Mouse (Mus musculus) heart, embryonic 12.5 days (tissue): ENCODE data around the gene Tnik. TPM values are rescaled to one million over a fixed set of nuclear protein-coding genes. Genes with fewer than 3 reads are reported as not detected.

Experiments used
- ATAC-seq: fragments of 200-750 bp; cut with Nextera tagmentation; 2 replicates; pipeline ENCODE4 v1.8.0; 2017; ENCODE audit warnings: moderate TSS enrichment, moderate library complexity; ENCODE audit not compliant: insufficient number of reproducible peaks, low FRiP score
- H3K27ac ChIP-seq: fragments of 300-500 bp; sonication (generic); 2 replicates; pipeline ENCODE4 v1.5.1; 2016; ENCODE audit warnings: mild to moderate bottlenecking, moderate library complexity; ENCODE audit not compliant: poor library complexity, severe bottlenecking
- H3K27me3 ChIP-seq: fragments of 300-500 bp; sonication (generic); replicated peaks from 2 replicates; pipeline ENCODE4 v1.6.1; 2016; ENCODE audit warnings: mild to moderate bottlenecking, moderate library complexity
- H3K36me3 ChIP-seq: fragments of 300-500 bp; sonication (generic); 2 replicates; pipeline ENCODE4 v1.6.1; 2016; ENCODE audit warnings: mild to moderate bottlenecking, moderate library complexity
- H3K4me1 ChIP-seq: fragments of 300-500 bp; sonication (generic); replicated peaks from 2 replicates; pipeline ENCODE4 v1.6.1; 2016; ENCODE audit warnings: mild to moderate bottlenecking
- H3K4me2 ChIP-seq: fragments of 300-500 bp; sonication (generic); 2 replicates; pipeline ENCODE4 v1.6.1; 2016; ENCODE audit warnings: mild to moderate bottlenecking, moderate library complexity
- H3K4me3 ChIP-seq: fragments of 300-500 bp; sonication (generic); 2 replicates; pipeline ENCODE4 v1.5.1; 2016; ENCODE audit warnings: mild to moderate bottlenecking
- H3K9ac ChIP-seq: fragments of 300-500 bp; sonication (generic); 2 replicates; pipeline ENCODE4 v1.6.1; 2016; ENCODE audit warnings: mild to moderate bottlenecking, moderate library complexity
- H3K9me3 ChIP-seq: fragments of 300-500 bp; sonication (generic); replicated peaks from 2 replicates; pipeline ENCODE4 v1.6.1; 2016; ENCODE audit warnings: mild to moderate bottlenecking, moderate library complexity
- WGBS: fragments of 180-500 bp; shearing (Covaris S2); methylation state at CpG from one replicate; pipeline ENCODE4 v1.1.7; 2016; 5-methylcytosine and 5-hydroxymethylcytosine counted together
- polyA plus RNA-seq: library from polyadenylated mRNA; unstranded; fragments of >200 nt; fragmentation: Nextera tagmentation; extraction: Ambion mirVana; gene quantifications from 2 replicates; pipeline ENCODE4 v1.2.1, GENCODE M21; 2016

Gene Tnik
- polyA plus RNA-seq, 1 experiment from 2014 or later: 10.3 TPM

DNA sequence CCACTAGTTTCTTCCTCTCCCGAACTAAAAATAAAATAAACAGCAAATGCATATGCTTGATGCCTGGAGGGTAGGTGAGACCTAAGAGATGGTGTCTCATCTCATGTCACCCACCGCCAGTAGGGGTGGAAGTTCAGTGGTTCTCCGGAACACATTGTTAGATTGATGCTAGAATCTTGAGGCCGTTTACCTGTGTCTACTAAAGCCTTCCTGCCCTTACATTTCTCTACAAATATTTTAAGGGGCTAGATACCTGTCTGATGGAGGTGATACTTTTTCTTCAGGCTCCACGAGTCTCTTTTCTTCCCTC lies 1.8 kb downstream of the Tnik start:
- no peak overlapping the region for H3K27ac ChIP-seq

DNA sequence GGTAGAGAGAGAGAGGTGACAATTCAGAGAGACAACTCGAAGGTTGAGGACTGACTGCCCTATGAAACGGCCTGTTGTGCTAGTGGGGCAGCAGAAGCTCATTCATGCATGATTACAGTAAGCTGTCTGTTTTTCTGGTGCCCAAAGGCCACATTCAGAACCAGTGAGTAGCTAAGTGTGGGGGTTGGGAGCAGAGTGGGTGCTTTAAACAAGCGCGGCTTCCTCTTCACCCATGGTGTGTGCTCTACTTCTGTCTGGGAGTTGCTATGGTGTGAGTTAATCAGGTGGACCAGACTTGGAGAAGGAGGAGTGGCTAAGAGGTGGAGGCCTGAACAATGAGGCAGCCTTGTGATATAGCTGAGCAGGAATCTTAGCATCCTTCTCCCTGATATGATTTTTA lies 2.2 kb downstream of the Tnik start:
- H3K9me3 ChIP-seq: no peaks in the 10 kb centered on the region
- H3K27me3 ChIP-seq: peaks cover 3% of the 10 kb centered on the region; the same call in 1 of the 2 replicates
- no peak for ATAC-seq
- H3K27ac ChIP-seq: no peak overlapping the region
- 0 out of 2 replicates have a peak overlapping the region, but pooled peaks have one; percentile 93 for H3K9ac ChIP-seq
- peak overlapping the region; percentile 83 for H3K4me3 ChIP-seq
- 30% methylated on average over 4 of the region's 4 CpGs for WGBS
- H3K4me2 ChIP-seq: peak overlapping the region; percentile 83
- H3K36me3 ChIP-seq: no peaks in the 10 kb centered on the region
- peaks cover 30% of the 10 kb centered on the region for H3K4me1 ChIP-seq

More for the DNA sequence above, 1.8 kb downstream of the Tnik start:
- WGBS: 33% methylated on average over 5 of the region's 5 CpGs
- peak overlapping the region; percentile 93 for H3K9ac ChIP-seq
- peak overlapping the region; percentile 83 for H3K4me3 ChIP-seq
- H3K4me2 ChIP-seq: peak overlapping the region; percentile 83
- ATAC-seq: no peak
- peaks cover 30% of the 10 kb centered on the region for H3K4me1 ChIP-seq
- no peaks in the 10 kb centered on the region for H3K9me3 ChIP-seq
- H3K27me3 ChIP-seq: peaks cover 3% of the 10 kb centered on the region; the same call in 1 of the 2 replicates
- H3K36me3 ChIP-seq: no peaks in the 10 kb centered on the region

DNA sequence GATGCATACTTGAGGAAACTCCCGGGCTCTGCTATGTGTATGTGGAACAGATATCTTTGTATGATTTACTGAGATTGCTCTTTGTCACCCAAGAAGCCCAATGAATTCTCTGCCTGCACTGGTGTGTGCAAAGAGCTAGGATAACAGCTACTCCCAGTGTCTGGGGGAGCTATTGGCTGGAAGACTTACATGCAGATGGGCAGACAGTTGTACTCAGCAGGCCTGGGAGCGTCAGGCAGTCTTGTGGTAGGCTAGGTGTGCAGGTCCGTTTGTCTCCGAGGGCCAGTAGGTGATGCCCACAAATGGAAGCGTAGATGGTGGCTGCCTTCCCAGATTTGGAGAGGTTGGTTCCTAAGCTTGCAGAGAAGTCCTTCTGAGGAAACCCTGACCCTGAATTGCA lies 2.6 kb downstream of the Tnik start:
- Histone ChIP-seq H3K4me1 (peaks cover 30% of the 10 kb centered on the region), H3K4me2 (peak overlapping the region; percentile 83), H3K36me3 (no peaks in the 10 kb centered on the region), H3K9me3 (no peaks in the 10 kb centered on the region), H3K4me3 (no peak overlapping the region), H3K27ac (no peak overlapping the region), H3K27me3 (peaks cover 3% of the 10 kb centered on the region; the same call in 1 of the 2 replicates), H3K9ac (no peak overlapping the region)
- ATAC-seq: no peak
- WGBS: 83% methylated on average over 5 of the region's 5 CpGs

- Histone ChIP-seq H3K9ac (no peak overlapping the region), H3K27me3 (peaks cover 3% of the 10 kb centered on the region; the same call in 1 of the 2 replicates), H3K4me2 (no peak overlapping the region), H3K9me3 (no peaks in the 10 kb centered on the region), H3K4me1 (peaks cover 28% of the 10 kb centered on the region), H3K4me3 (no peak overlapping the region), H3K36me3 (no peaks in the 10 kb centered on the region), H3K27ac (no peak overlapping the region)
- no peak for ATAC-seq
- 68% methylated on average over 7 of the region's 7 CpGs for WGBS
These were observed 4.2 kb downstream of the Tnik start for GRCm38 (mm10) chr3:28267211-28267610.

GRCm38 (mm10) chr3:28269716-28270115 lies 6.7 kb downstream of the Tnik start:
- H3K9ac ChIP-seq: no peak overlapping the region
- no peak overlapping the region for H3K4me2 ChIP-seq
- peaks cover 3% of the 10 kb centered on the region; the same call in 1 of the 2 replicates for H3K27me3 ChIP-seq
- H3K27ac ChIP-seq: no peak overlapping the region
- no peak for ATAC-seq
- H3K36me3 ChIP-seq: no peaks in the 10 kb centered on the region
- H3K4me3 ChIP-seq: no peak overlapping the region
- H3K9me3 ChIP-seq: no peaks in the 10 kb centered on the region
- WGBS: 52% methylated on average over 2 of the region's 2 CpGs
- peaks cover 21% of the 10 kb centered on the region; the same call in 1 of the 2 replicates for H3K4me1 ChIP-seq

GRCm38 (mm10) chr3:28271884-28272283 lies 8.9 kb downstream of the Tnik start:
- ATAC-seq: no peak
- Histone ChIP-seq H3K4me1 (0 out of 2 replicates have a peak, but pooled peaks cover 10% of the 10 kb centered on the region), H3K9me3 (peaks cover 2% of the 10 kb centered on the region; the same call in 1 of the 2 replicates), H3K36me3 (no peaks in the 10 kb centered on the region), H3K27ac (no peak overlapping the region), H3K4me3 (no peak overlapping the region), H3K4me2 (no peak overlapping the region), H3K9ac (no peak overlapping the region), H3K27me3 (no peaks in the 10 kb centered on the region)

DNA sequence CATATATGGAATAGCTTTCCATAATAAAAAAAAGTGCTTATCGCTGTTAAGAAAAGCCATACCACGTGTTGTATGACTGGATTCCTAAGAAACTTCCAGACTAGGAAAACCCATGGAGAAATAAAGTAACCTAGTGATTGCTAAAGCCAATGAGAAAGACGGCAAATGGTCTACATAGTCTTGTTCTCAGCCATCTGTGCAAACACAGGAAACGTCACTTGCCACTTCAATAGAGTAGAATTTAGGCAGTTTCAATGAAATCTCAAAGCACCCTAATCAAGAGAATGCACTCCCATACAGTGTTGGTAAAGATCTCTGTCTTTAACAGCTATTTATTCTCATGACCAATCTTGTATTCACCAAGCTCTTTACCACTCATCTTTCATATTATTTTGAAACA lies 11.7 kb downstream of the Tnik start:
- H3K4me2 ChIP-seq: no peak overlapping the region
- ATAC-seq: no peak
- peaks cover 8% of the 10 kb centered on the region; the same call in 1 of the 2 replicates for H3K9me3 ChIP-seq
- 82% methylated on average over 4 of the region's 4 CpGs for WGBS
- H3K27ac ChIP-seq: no peak overlapping the region
- no peaks in the 10 kb centered on the region for H3K27me3 ChIP-seq
- no peaks in the 10 kb centered on the region for H3K4me1 ChIP-seq
- no peak overlapping the region for H3K4me3 ChIP-seq
- H3K9ac ChIP-seq: no peak overlapping the region
- H3K36me3 ChIP-seq: no peaks in the 10 kb centered on the region

GRCm38 (mm10) chr3:28289693-28290092 lies 26.7 kb downstream of the Tnik start:
- no peaks in the 10 kb centered on the region for H3K27me3 ChIP-seq
- H3K9ac ChIP-seq: no peak overlapping the region
- H3K4me2 ChIP-seq: no peak overlapping the region
- H3K4me3 ChIP-seq: no peak overlapping the region
- WGBS: 79% methylated on average over 1 of the region's 1 CpGs
- ATAC-seq: no peak
- no peak overlapping the region for H3K27ac ChIP-seq
- H3K9me3 ChIP-seq: no peaks in the 10 kb centered on the region
- no peaks in the 10 kb centered on the region for H3K36me3 ChIP-seq
- no peaks in the 10 kb centered on the region for H3K4me1 ChIP-seq

- WGBS: 19% methylated on average over 4 of the region's 4 CpGs
- peak; percentile 42; the same call in 1 of the 2 replicates for ATAC-seq
- H3K4me2 ChIP-seq: peak overlapping the region; percentile 35
These were observed 38.4 kb downstream of the Tnik start for GRCm38 (mm10) chr3:28301378-28301777.

DNA sequence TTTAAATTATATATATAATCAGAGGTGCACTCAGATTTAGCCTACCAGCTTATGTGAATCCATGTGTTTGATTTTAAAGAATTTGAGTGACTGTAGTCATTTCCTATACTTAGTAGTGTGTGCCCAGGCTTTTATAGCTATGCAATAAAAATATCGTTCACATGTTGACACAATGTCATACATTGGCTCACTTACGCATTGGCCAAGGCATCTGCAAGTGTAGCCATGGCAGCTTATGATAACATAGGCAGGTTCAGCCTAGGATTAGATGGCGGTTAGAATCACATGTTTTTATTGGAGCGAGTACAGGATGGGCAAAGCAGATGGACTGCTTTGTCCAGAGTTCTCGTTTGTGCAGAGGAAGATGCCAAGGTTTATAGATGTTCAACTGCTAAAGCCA lies 40.9 kb downstream of the Tnik start:
- no peak overlapping the region for H3K9ac ChIP-seq
- ATAC-seq: no peak
- no peak overlapping the region for H3K4me2 ChIP-seq
- H3K36me3 ChIP-seq: no peaks in the 10 kb centered on the region
- H3K4me3 ChIP-seq: no peak overlapping the region
- H3K27me3 ChIP-seq: no peaks in the 10 kb centered on the region
- peaks cover 30% of the 10 kb centered on the region for H3K4me1 ChIP-seq
- H3K9me3 ChIP-seq: no peaks in the 10 kb centered on the region
- H3K27ac ChIP-seq: no peak overlapping the region
- 83% methylated on average over 5 of the region's 5 CpGs for WGBS

More at GRCm38 (mm10) chr3:28301378-28301777, 38.4 kb downstream of the Tnik start:
- no peaks in the 10 kb centered on the region for H3K27me3 ChIP-seq
- H3K27ac ChIP-seq: peak overlapping the region; percentile 5; the same call in 1 of the 2 replicates
- H3K36me3 ChIP-seq: no peaks in the 10 kb centered on the region
- H3K9ac ChIP-seq: no peak overlapping the region
- H3K4me1 ChIP-seq: peaks cover 15% of the 10 kb centered on the region
- H3K9me3 ChIP-seq: no peaks in the 10 kb centered on the region
- no peak overlapping the region for H3K4me3 ChIP-seq

GRCm38 (mm10) chr3:28306852-28307251 lies 43.8 kb downstream of the Tnik start:
- Histone ChIP-seq H3K9me3 (no peaks in the 10 kb centered on the region), H3K4me3 (no peak overlapping the region), H3K4me1 (peaks cover 19% of the 10 kb centered on the region), H3K4me2 (no peak overlapping the region), H3K27ac (peak overlapping the region; percentile 67), H3K36me3 (no peaks in the 10 kb centered on the region), H3K27me3 (no peaks in the 10 kb centered on the region), H3K9ac (no peak overlapping the region)
- ATAC-seq: no peak
- 56% methylated on average over 3 of the region's 3 CpGs for WGBS

DNA sequence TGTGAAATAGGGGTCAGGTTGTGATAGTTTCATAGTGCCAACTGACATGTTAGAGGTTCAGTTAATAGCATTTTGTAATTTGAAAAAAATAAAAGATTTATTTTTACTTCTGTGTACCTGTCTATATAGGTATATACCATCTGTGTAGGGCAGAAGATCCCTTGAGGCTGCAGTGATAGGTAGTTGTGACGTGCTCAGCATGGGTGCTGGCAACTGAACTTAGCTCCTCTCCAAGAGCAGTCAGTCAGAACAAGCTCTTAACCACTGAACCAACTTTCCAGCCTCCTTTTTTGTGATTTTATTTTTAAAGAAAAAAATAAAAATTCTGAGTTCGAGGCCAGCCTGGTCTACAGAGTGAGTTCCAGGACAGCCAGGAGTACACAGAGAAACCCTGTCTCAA lies 51.4 kb downstream of the Tnik start:
- no peak overlapping the region for H3K4me2 ChIP-seq

More for the DNA sequence above, 51.4 kb downstream of the Tnik start:
- Histone ChIP-seq H3K36me3 (no peaks in the 10 kb centered on the region), H3K27ac (no peak overlapping the region), H3K4me3 (no peak overlapping the region), H3K27me3 (no peaks in the 10 kb centered on the region), H3K9ac (no peak overlapping the region), H3K9me3 (peaks cover under 1% of the 10 kb centered on the region; the same call in 1 of the 2 replicates), H3K4me1 (no peaks in the 10 kb centered on the region)
- 83% methylated on average over 2 of the region's 2 CpGs for WGBS
- ATAC-seq: no peak
